Mouse (Mus musculus): ENCODE measurements around the gene Pik3c2a. TPM values are rescaled to one million over a fixed set of nuclear protein-coding genes. Genes with fewer than 3 reads are reported as not detected.

Gene Pik3c2a
- total RNA-seq (2021) = 10 to 100 TPM; 11.4 to 16.1 TPM
- long read RNA-seq, experiment 1, full-length matches to known transcripts = 3 of 6 reads
- long read RNA-seq, experiment 1, partial matches to known transcripts = 0 of 6 reads
- long read RNA-seq, experiment 1, other reads (novel, unspliced or antisense) = 3 of 6 reads
- long read RNA-seq, experiment 2, partial matches to known transcripts = 1 of 1 reads
- long read RNA-seq, experiment 2, other reads (novel, unspliced or antisense) = 0 of 1 reads

DNA sequence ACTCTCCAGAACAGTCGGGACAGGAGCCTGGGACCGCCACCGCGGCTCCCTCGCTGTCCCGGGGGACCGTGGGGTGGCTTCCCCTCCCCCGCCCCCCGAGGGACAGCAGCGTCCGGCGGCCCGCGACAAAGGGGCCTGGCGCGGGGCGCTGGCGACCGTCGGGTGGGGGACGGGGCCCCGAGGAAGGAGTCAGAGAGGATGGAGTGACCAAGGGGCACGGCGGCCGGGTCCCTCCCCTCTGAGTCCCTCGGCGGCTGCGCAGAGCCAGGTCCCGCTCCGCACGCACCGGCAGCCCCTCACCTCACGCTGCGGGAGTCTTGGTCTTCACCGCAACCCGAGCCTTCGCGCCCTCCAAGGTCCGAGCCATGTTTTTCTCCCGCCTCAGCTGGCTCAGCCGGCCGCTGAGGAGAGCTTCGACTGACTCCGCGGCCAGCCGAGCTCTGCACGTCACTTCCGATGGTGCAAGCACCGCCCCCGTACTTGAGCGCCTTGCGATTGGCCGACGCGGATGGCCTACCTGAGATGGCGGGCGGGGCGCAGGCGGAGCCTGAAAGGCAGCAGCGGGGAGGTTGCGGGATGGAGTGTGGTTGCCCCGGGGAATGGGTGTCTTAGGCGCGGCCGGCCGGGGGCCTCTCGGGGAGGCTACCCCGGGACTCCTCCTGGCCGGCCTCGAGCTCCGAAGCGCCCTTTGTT is at the start of gene Pik3c2a:
Gene Pik3c2a (minus strand): TSS at position 446 of the 693 bp plus-strand sequence.
- peak; percentile 90 for DNase-seq

GRCm38 (mm10) chr7:116491113-116491512 is 47.9 kb upstream of the Pik3c2a start:
- no peak for DNase-seq

DNA sequence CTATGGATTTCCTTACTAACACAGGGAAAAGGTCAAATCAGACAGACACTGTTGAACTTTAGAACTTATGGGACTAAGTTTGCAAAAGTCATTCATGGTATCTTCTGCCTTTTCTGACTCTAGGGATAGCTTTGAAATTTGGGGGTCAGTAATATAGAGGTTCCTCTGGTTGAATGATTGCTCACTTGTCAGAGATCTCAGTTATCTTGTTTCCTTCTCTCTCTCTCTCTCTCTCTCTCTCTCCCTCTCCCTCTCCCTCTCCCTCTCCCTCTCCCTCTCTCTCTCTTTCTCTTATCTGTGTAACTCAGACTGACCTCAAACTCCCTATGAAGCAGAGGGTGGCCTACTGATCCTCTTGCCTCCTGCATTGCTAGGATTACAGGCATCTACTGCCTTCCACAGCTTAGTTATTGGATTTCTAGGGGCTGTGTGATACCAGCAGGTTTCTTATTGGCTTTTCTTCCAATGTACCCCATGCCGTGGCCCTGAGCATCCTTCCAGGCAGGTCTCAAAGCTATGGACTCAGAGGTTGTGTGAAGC is 41.9 kb upstream of the Pik3c2a start:
- no peak for DNase-seq

DNA sequence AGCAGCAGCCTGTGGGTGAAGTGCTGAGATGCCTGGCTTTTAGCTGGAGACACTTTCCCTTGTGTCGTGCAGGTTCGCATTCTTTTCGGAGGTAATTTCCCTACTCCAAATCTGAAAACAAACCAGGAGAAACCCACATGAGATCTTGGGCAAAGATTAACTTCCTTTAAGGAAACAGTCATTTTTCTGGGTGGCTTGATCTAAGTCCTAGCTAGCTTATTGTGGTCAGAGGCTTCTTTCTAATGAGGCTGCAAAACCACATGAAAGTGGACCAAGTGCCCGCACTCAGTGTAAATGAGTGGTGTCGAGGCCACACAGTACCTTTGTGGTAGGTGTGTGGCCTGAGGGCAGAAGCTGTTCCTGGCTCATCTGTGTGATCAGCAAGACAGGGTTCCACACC is 41.0 kb upstream of the Pik3c2a start:
- DNase-seq = no peak

GRCm38 (mm10) chr7:116483782-116484181 is 40.5 kb upstream of the Pik3c2a start:
- DNase-seq = no peak

DNA sequence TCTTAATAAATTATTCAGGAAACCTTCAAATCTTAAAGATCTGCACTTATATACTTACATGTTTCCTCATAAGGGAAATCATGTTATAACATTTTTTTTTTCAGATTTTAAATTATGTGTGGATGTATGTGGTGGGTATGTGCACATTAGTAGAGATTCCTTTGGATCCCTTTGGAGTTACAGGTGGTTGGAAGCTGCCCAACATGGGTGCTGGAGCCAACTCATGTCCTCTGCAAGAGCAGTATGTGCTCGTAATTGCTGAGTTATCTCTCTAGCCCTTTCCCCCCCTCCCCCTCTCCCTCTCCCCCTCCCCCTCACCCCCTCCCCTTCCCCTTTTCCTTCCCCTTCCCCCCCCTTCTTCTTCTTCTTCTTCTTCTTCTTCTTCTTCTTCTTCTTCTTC is 39.9 kb upstream of the Pik3c2a start:
- DNase-seq = no peak

- no peak for DNase-seq
Measured at GRCm38 (mm10) chr7:116476264-116476663, 33.0 kb upstream of the Pik3c2a start.

- DNase-seq = no peak
Measured at GRCm38 (mm10) chr7:116475836-116476235, 32.6 kb upstream of the Pik3c2a start.

GRCm38 (mm10) chr7:116462114-116462513 is 18.9 kb upstream of the Pik3c2a start:
- DNase-seq = no peak

DNA sequence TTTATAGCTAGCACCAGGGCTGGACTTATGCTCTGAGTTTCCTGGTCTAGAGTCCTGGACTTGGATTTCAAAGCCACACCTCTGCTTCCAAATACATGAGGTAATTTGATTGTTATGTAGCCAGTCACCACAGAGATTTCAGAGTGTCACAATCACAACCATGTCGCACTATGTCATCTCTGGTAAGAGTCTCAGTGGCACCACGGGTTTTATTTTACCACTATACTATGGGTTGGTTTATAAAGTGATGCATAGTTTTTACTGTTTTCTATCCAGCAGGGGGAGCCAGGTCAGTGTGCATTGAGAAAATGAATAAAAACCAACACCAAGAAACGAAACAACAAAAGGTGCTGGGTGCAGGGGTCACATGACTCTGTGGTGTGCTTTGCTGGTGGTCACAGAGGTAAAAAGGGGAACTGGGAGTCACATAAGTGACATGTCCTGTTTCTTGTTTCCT is 15.8 kb upstream of the Pik3c2a start:
- DNase-seq = no peak

DNA sequence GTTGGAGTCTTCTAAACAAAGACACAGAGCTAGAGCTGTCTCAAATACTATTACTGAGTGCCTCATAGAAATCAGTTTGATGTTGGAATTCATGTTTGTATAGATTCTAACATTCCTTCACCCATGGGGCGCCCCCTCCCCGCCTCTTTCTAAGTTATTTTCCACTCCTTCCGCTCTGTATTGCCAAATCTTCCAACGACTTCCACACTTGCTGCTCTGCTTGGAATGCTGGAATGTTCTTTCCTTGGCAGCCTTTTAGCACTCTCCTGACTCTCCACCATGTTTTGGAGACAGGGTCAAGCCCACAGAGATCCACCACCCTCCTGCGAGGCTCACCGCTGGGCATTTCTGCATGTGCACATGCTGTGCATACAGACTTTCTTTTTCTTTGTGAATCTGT is 14.1 kb upstream of the Pik3c2a start:
- DNase-seq = no peak

- no peak for DNase-seq
Measured at GRCm38 (mm10) chr7:116456964-116457363, 13.7 kb upstream of the Pik3c2a start.

GRCm38 (mm10) chr7:116446645-116447044 is 3.4 kb upstream of the Pik3c2a start:
- peak; percentile 6 for DNase-seq

GRCm38 (mm10) chr7:116444326-116444809 is 1.1 kb upstream of the Pik3c2a start:
- DNase-seq = no peak

DNA sequence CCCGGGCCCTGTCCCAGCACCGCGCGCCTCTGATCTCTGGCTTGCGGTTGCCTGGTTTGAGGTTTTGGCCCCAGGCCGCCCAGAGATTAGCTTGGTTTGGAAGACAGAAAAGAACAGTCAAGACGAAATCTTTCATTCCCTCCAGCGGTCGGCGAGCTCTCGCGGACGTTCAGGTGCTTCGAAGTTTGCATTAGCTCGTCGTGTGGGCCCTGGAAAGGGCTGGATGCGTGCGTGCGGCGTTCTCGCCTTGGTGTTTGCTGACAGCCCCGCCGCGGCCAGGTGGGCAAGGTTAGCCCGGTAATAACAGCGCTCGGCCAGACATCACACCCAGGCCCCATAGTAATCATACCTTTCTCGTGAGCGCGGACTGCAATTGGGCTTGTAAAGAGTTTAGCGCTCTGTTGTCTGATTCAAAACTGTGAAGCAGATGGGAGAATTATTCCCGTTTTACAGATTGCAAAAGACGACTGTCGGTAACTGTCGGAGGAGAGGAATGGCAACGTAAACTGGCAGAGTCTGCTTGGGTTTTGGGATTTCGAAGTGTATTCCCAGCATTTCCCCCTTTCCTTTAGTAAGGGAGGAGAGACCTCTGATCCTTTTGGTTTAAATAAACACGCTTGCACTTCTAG is 562 bp upstream of the Pik3c2a start:
- DNase-seq = no peak

DNA sequence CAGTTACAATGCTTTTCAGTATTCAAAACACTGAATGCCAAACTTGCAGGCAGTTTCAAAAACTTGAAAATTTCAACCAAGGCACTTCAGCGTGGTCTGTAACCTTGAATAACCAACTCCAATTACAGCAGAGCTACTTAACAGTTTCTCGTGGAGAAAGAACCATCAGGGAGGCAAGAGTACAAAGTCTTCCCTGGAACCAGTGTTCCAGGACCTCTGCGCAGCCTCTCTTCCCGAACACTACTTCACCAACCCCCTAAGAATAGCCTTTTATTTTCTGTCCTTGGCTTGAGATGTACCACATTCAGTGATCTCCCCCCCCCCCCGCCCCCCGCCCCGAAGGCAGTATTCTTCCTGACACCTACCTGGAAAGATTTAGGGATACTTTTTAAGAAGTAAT is 1.0 kb downstream of the Pik3c2a start:
- no peak for DNase-seq

DNA sequence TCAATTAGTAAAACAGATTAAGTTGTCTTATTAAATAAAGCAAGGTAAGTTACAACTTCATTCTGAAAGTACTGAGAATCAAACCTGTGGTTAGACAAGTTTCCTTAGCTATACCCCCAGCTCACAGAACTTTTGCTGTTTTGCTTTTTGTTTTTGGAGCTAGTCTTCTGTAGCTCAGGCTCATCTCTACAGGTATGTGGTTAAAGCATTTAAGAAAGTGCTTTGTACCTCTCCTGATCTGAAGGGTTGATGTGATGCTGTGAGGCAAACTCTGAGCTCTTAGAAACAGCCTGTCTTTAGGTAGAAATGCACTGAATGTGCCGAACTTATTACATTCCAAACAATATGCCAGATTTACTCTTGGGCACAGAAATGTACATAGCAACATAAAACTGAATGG is 1.9 kb downstream of the Pik3c2a start:
- DNase-seq = no peak

- no peak for DNase-seq
Measured at GRCm38 (mm10) chr7:116431661-116432060, 11.6 kb downstream of the Pik3c2a start.

DNA sequence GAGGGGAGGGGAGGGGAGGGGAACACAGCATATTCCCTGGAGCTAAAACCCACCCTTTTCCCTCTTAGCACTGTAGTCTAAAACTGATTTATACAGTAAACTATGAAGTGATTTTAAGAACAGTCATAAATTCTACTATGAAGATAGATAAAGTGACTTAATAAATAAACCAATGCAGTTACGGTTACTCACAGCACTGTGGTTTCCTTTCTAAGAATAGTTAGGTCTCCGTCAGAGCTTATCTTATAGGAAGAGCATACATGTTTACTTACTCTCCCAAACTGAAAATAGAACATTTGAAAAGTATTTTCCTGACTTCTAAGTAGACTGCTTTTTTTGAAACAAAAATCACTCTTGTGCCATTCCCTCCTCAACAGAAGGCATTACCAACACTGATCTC is 12.3 kb downstream of the Pik3c2a start:
- no peak for DNase-seq

DNA sequence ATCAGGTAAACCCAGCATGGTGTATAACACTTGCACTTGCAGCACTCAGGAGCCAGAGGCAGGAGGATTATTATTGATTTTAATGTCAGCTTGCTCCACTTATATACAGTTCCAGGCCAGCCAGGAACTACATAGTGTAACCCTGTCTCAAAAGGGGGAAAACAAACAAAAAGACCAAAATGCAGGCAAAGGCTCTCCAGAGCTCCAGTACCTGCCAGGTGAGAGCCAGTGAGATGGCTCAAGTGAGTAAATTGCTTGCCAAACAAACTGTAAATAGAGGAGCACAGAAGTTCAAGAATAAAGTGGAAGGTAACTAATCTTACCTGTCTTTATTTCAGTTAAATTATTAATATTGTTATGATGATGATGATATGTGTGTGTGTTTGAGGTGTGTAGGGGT is 16.0 kb downstream of the Pik3c2a start:
- DNase-seq = no peak

GRCm38 (mm10) chr7:116425771-116426170 is 17.5 kb downstream of the Pik3c2a start:
- DNase-seq = no peak

DNA sequence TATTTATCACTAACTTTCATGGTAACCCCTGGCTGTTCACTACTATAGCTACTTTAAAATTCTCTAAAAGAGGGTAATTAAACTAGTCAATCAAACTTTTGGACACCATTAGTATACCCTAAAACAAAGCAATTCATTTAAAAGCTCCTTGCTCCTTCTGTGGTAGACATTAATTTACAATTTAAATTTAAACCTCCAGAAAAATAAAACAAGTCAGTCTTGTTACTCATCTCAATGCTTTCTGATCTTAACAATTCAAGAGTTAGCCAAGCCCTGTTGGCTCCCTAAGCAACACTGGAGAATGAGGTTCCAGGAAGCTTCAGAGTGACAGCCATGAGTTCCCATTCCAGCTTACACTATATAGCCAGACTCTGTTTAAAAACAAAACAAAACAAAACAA is 22.2 kb downstream of the Pik3c2a start:
- DNase-seq = no peak

DNA sequence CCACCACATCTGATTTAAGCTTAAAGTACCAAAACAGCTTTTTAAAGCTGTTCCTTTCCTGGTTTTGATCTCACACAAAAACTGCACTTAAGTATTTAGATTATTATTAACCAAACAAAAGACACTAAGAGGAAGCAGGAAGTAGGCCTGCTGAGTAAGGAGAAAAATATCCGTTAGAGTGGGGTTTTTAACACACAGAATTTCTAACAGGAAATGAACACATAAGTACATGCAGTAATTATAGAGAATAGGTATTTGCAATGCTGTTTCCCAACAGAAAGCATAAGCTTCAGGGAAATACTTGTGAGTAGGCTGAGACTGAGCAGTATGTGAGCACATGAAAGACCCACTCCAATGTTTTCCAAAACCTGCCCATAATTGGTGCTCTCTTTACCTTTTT is 33.8 kb downstream of the Pik3c2a start:
- no peak for DNase-seq

All from gastrocnemius, postnatal 10 days (tissue).